Mouse (Mus musculus) cerebellum, postnatal 36 days (tissue): Measurements from ENCODE around the gene Gm20388.
A peak's percentile ranks its signal among the peaks of the same experiment; 100 is the strongest.

Experiments used
- DNase-seq, 2 experiments: peaks; one replicate each; pipeline ENCODE4 v3.0.0; 2021 to 2022; ENCODE audit warnings: mixed read lengths in 2 of 2

Gm20388 gene

DNA sequence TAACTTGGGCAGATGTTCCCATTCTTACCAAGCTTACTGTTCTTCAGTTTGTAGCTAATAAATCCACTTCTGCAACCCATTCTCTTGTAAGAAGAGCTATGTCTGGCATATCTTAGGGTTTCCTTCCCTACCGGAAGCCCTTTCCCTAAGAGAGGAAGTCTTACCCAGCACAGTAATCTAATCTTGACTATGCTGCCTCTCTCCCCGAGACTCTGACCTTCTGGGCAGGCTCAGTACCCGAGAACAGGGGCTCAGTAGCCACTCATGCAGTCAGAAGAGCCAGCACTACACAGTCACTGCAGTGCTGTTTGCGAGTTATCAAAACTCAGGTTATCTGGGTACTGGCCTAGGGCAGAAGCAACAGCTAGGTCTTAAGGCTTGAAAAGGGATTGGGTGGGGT, 2987.4 kb downstream of the Gm20388 start:
- no peak for DNase-seq

- DNase-seq = no peak
Measured at GRCm38 (mm10) chr8:122898473-122898872, 2987.8 kb downstream of the Gm20388 start.

- DNase-seq = no peak
Measured at GRCm38 (mm10) chr8:122899085-122899484, 2988.4 kb downstream of the Gm20388 start.

DNA sequence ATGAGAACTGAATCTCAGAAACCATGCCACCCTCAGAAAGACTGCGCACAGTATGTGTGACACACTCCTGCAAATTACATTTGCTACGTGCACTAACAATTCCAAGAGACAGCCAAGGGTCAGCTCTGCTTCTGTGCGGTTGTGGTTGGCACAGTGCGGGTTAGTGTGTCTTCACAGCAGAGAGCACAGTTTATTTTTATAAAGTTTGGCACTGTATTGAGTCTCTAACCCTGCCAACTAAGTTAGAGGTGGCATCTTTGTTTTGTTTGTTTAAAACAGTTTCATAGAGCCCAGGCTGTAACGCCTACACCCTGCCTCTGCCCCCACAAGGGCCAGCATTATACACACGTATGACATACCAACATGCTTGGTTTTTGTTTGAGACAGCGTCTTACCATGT, 2990.8 kb downstream of the Gm20388 start:
- DNase-seq = no peak

DNA sequence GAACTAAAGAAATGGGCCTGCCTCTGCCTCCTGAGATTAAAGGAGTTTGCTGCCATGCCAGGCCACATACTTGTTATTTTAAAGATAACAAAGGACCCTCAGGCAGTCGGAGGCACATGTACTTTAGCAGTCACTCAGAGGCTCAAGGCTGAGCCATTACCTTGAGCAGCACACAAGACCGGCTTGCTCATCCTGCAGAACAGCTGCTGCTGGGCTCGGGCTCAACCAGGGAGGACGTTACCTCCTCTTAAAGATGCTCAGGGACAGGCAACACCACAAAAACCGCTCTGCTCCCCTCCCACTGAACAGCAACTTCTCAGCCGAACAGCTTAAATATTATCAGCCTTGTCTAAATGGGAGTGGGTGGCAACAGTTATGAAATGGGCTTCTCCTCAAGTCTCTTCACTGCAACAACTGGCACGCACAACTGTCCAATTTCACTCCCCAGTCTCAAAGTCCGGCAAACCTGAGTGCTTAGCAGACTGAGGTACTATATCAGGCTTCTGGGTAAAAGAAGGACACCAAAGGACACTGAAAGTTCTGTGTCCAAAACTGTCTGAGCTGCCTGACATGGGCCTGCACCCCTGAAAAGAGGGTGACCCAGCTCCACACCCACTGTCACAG, 2991.4 kb downstream of the Gm20388 start:
- DNase-seq = no peak

DNA sequence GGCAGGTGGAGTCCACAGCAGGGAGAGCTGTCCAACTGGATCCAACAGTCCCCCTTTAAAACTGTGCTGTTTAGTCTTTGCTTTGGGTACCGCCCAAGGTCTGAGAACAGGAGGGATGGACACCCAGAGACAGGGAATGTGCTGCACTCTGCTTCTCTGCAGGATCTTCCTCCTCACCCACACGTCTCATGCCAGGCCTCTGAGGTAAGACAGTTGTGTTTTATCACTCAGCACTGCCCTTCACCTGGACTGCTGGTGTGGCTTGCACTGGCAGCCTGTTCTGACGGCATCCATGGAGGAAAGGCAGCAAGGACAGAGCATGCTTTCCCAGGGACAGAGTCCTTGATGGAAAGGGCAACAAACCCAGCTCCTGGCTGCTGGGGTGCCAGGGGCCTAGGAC, 2991.9 kb downstream of the Gm20388 start:
- DNase-seq = peak in 1 of 2 experiments; percentile 29

GRCm38 (mm10) chr8:122903002-122903401, 2992.4 kb downstream of the Gm20388 start:
- no peak for DNase-seq

DNA sequence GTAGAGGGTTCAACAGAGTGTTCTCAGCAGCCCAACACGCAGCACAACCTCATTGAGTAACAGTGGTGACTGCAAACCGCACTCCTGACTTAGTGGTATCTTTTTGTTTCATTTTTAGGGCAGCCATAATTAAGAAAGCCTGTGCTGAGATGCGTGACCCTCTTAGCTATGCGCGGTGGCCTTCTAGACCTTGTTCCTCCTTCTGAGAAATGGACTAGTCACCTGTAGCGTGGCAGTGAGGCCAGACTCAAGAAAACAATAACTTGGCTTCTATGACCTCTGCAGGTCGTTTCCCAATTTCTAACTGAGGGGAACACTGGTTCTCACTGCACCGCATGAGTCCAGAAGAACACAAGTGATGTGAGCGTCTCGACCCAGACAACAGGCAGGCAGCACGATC, 2993.9 kb downstream of the Gm20388 start:
- no peak for DNase-seq

- peak; percentile 49 to 64 for DNase-seq
Measured at GRCm38 (mm10) chr8:122905346-122905745, 2994.7 kb downstream of the Gm20388 start.

DNA sequence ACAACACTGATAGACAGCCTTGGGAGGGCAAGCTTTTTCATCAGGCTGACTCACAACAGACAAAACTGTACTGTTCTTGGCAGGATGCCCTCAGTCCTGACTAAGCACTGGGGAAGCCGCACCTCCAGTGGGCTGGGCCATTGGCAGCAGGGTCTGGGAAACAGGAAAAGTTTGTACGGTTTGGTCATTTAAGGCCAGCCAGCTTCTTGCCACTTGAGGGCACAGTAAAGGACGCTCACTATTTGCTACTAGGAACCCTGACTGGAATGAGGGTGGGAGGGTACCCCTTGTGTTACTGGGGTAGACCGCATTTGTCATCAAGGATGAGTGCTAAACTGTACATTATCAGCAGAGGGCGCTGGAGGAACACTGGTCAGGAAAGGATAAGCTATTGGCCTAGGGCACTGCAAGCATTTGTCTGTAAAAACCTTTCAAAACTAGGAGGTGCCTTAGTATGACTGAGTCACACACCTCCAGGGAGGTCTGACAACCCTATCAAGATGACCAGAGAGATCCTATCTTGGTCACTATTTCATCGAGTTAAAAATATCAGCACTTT, 2995.9 kb downstream of the Gm20388 start:
- peak; percentile 78 to 93 for DNase-seq

- DNase-seq = no peak
Measured at GRCm38 (mm10) chr8:122912150-122912549, 3001.5 kb downstream of the Gm20388 start.

DNA sequence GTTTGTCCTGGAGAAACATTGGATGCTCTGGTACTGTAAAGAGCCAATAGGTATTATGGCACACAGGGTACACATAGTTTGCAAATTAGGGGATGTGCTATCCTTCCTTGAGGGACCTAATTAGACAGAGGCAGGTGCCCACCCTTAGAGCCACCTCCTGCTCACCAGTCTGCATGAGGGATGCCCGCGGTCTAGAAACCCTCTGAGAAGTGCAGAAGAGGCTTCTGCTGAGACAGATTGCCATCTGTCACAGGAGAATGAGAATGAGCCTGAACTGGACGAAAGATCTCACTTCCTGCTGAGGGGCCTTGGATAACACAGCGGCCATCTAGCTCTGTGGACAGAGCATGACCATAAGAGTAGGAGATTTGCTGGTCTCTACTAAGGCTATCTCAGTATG, 3002.2 kb downstream of the Gm20388 start:
- DNase-seq = peak; percentile 47 to 56

GRCm38 (mm10) chr8:122916766-122917165, 3006.1 kb downstream of the Gm20388 start:
- DNase-seq = no peak

DNA sequence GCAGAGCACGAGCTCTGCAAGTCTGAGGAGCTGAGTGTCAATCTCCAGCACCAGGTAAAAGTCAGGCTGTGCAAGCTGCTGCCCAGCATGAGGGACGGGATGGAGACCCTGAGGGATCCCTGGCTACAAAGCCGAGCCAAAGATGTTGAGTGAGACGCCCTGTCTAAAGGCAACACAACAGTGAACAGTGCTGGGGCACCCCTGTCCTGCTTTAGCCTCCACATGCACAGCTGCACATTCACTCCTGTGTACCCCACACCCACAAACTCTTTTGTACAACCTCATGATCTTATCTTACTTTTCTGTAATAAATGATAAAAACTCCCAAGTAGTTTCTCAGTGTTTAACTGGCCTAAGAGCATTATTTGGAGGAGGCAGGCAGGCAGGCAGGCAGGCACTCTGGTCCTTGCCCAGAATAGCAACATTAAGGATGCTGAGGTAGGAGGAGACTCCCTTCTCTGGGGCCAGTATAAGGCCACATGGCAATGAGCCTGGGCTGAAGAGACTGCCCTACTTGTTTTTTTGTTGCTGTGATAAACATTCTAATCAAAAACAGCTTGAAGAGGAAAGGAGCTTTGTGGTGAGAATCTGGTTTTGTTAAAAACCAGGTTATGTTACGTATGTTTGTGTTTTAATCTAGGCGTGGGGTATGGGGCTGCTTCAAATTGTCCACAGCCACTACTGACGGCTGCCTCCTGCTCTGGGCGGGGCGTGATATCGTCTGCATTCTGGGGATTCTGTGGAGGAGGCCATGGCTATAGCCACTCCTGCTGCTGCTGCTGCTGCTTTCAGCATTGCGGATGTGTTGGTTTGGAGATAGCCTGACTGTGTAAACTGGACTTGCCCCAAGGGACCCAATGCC, 3007.1 kb downstream of the Gm20388 start:
- DNase-seq = peak in 1 of 2 experiments; percentile 34

DNA sequence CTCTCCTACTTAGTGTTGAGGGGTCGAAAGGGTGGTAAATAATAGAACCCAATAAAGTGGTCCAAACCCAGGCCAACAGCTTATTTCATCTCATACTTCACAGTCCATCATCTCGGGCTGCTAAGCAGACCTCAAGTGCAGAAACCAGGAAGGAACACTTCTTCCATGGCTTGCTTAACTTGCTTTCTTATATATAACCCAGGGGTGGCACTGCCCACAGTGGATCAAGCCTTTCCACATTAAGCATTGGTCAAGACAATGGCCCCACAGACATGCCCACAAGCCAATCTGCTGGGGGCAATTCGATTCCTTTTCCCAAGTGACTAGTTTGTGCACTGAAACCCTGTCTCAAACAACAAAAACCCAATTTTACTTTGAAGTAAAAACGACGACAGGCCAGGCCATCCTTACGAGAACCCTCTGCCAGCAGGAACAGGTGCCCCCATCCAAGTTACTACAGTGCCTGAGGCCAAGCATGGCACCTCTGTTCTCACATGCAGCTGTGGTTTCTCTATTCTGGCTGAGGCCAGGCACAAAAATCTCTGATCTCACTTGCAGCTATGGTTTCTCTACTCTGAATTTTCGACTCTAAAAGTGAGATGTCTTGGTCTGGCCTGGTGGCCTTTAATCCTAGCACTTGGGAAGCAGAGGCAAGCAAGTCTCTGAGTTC, 3007.9 kb downstream of the Gm20388 start:
- no peak for DNase-seq

GRCm38 (mm10) chr8:122920890-122921289, 3010.2 kb downstream of the Gm20388 start:
- no peak for DNase-seq

GRCm38 (mm10) chr8:122922945-122923344, 3012.3 kb downstream of the Gm20388 start:
- no peak for DNase-seq

GRCm38 (mm10) chr8:122923431-122924090, 3012.9 kb downstream of the Gm20388 start:
- DNase-seq = no peak

- DNase-seq = no peak
Measured at GRCm38 (mm10) chr8:122924091-122924490, 3013.4 kb downstream of the Gm20388 start.

- DNase-seq = no peak
Measured at GRCm38 (mm10) chr8:122925939-122926722, 3015.5 kb downstream of the Gm20388 start.

GRCm38 (mm10) chr8:122926782-122927181, 3016.1 kb downstream of the Gm20388 start:
- DNase-seq = no peak

GRCm38 (mm10) chr8:122927841-122928240, 3017.2 kb downstream of the Gm20388 start:
- peak in 1 of 2 experiments; percentile 38 for DNase-seq
